Mouse (Mus musculus): Measurements from ENCODE around the gene Stau1. TPM values are rescaled to one million over a fixed set of nuclear protein-coding genes. Genes with fewer than 3 reads are reported as not detected.

Gene Stau1
- total and polyA plus RNA-seq, 3 experiments = 23.4 to 31.8 (median 30.9) TPM

- no peak for ATAC-seq (ENCODE audit: extremely low read depth, insufficient number of reproducible peaks, low FRiP score, poor library complexity, severe bottlenecking)
- no peak for TF ChIP-seq CTCF (IDR thresholded peaks at IDR 0.05; ENCODE audit: low read depth, low read length)
- Histone ChIP-seq H3K27me3 (ENCODE audit: insufficient read depth, low read length) (no peaks in the 10 kb centered on the region), H3K4me3 (ENCODE audit: low read depth, low read length) (no peak overlapping the region), H3K4me1 (ENCODE audit: insufficient read depth, low read depth, low read length) (no peaks in the 10 kb centered on the region), H3K36me3 (replicated peaks) (peaks cover 95% of the 10 kb centered on the region), H3K9me3 (replicated peaks) (no peaks in the 10 kb centered on the region)
- DNase-seq (ENCODE audit: low spot score) = no peak
Measured at GRCm38 (mm10) chr2:166945456-166945855, 50.6 kb downstream of the Stau1 start.

- Histone ChIP-seq H3K27me3 (ENCODE audit: insufficient read depth, low read length) (no peaks in the 10 kb centered on the region), H3K4me1 (ENCODE audit: insufficient read depth, low read depth, low read length) (no peaks in the 10 kb centered on the region), H3K9me3 (replicated peaks) (no peaks in the 10 kb centered on the region), H3K4me3 (ENCODE audit: low read depth, low read length) (no peak overlapping the region), H3K36me3 (replicated peaks) (peaks cover 92% of the 10 kb centered on the region)
- ATAC-seq (ENCODE audit: extremely low read depth, insufficient number of reproducible peaks, low FRiP score, poor library complexity, severe bottlenecking) = no peak
- no peak for DNase-seq (ENCODE audit: low spot score)
- TF ChIP-seq CTCF (IDR thresholded peaks at IDR 0.05; ENCODE audit: low read depth, low read length) (no peak), POLR2AphosphoS5 (IDR thresholded peaks at IDR 0.05; ENCODE audit: insufficient replicate concordance, low read depth, low read length) (no peak), GATA1 (IDR thresholded peaks at IDR 0.05; ENCODE audit: borderline replicate concordance, low read length) (no peak), TAL1 (conservative IDR thresholded peaks at IDR 0.05; ENCODE audit: low read depth, low read length) (no peak), GATA2 (IDR thresholded peaks at IDR 0.05; ENCODE audit: borderline replicate concordance, low read depth, low read length) (no peak)
Measured at GRCm38 (mm10) chr2:166944346-166944745, 51.8 kb downstream of the Stau1 start.

GRCm38 (mm10) chr2:166943146-166943545 lies 53.0 kb downstream of the Stau1 start:
- peaks cover 92% of the 10 kb centered on the region for H3K36me3 ChIP-seq (replicated peaks)
- DNase-seq (ENCODE audit: low spot score) (no peak), ATAC-seq (ENCODE audit: extremely low read depth, insufficient number of reproducible peaks, low FRiP score, poor library complexity, severe bottlenecking) (no peak)
- no peaks in the 10 kb centered on the region for H3K27me3 ChIP-seq (ENCODE audit: insufficient read depth, low read length)
- TF ChIP-seq POLR2AphosphoS5 (IDR thresholded peaks at IDR 0.05; ENCODE audit: insufficient replicate concordance, low read depth, low read length) (no peak), GATA2 (IDR thresholded peaks at IDR 0.05; ENCODE audit: borderline replicate concordance, low read depth, low read length) (no peak), CTCF (IDR thresholded peaks at IDR 0.05; ENCODE audit: low read depth, low read length) (no peak), GATA1 (IDR thresholded peaks at IDR 0.05; ENCODE audit: borderline replicate concordance, low read length) (no peak), TAL1 (conservative IDR thresholded peaks at IDR 0.05; ENCODE audit: low read depth, low read length) (no peak)
- H3K4me3 ChIP-seq (ENCODE audit: low read depth, low read length) = no peak overlapping the region
- no peaks in the 10 kb centered on the region for H3K4me1 ChIP-seq (ENCODE audit: insufficient read depth, low read depth, low read length)
- H3K9me3 ChIP-seq (replicated peaks) = no peaks in the 10 kb centered on the region

GRCm38 (mm10) chr2:166936166-166936565 lies 59.9 kb downstream of the Stau1 start:
- H3K27me3 ChIP-seq (ENCODE audit: insufficient read depth, low read length) = no peaks in the 10 kb centered on the region
- peaks cover 90% of the 10 kb centered on the region for H3K36me3 ChIP-seq (replicated peaks)
- TF ChIP-seq POLR2AphosphoS5 (IDR thresholded peaks at IDR 0.05; ENCODE audit: insufficient replicate concordance, low read depth, low read length) (no peak), CTCF (IDR thresholded peaks at IDR 0.05; ENCODE audit: low read depth, low read length) (no peak), TAL1 (conservative IDR thresholded peaks at IDR 0.05; ENCODE audit: low read depth, low read length) (no peak), GATA1 (IDR thresholded peaks at IDR 0.05; ENCODE audit: borderline replicate concordance, low read length) (no peak), GATA2 (IDR thresholded peaks at IDR 0.05; ENCODE audit: borderline replicate concordance, low read depth, low read length) (no peak)
- no peaks in the 10 kb centered on the region for H3K4me1 ChIP-seq (ENCODE audit: insufficient read depth, low read depth, low read length)
- no peaks in the 10 kb centered on the region for H3K9me3 ChIP-seq (replicated peaks)
- DNase-seq (ENCODE audit: low spot score) = no peak
- ATAC-seq (ENCODE audit: extremely low read depth, insufficient number of reproducible peaks, low FRiP score, poor library complexity, severe bottlenecking) = no peak
- no peak overlapping the region for H3K4me3 ChIP-seq (ENCODE audit: low read depth, low read length)

GRCm38 (mm10) chr2:166935582-166935981 lies 60.5 kb downstream of the Stau1 start:
- ATAC-seq (ENCODE audit: extremely low read depth, insufficient number of reproducible peaks, low FRiP score, poor library complexity, severe bottlenecking) (no peak), DNase-seq (ENCODE audit: low spot score) (no peak)
- TF ChIP-seq GATA1 (IDR thresholded peaks at IDR 0.05; ENCODE audit: borderline replicate concordance, low read length) (no peak), CTCF (IDR thresholded peaks at IDR 0.05; ENCODE audit: low read depth, low read length) (no peak), GATA2 (IDR thresholded peaks at IDR 0.05; ENCODE audit: borderline replicate concordance, low read depth, low read length) (no peak), POLR2AphosphoS5 (IDR thresholded peaks at IDR 0.05; ENCODE audit: insufficient replicate concordance, low read depth, low read length) (no peak), TAL1 (conservative IDR thresholded peaks at IDR 0.05; ENCODE audit: low read depth, low read length) (no peak)
- Histone ChIP-seq H3K4me3 (ENCODE audit: low read depth, low read length) (no peak overlapping the region), H3K9me3 (replicated peaks) (no peaks in the 10 kb centered on the region), H3K36me3 (replicated peaks) (peaks cover 90% of the 10 kb centered on the region), H3K4me1 (ENCODE audit: insufficient read depth, low read depth, low read length) (no peaks in the 10 kb centered on the region), H3K27me3 (ENCODE audit: insufficient read depth, low read length) (no peaks in the 10 kb centered on the region)

- TF ChIP-seq POLR2AphosphoS5 (IDR thresholded peaks at IDR 0.05; ENCODE audit: insufficient replicate concordance, low read depth, low read length) (no peak), GATA2 (IDR thresholded peaks at IDR 0.05; ENCODE audit: borderline replicate concordance, low read depth, low read length) (no peak)
- no peaks in the 10 kb centered on the region for H3K9me3 ChIP-seq (replicated peaks)
- H3K4me1 ChIP-seq (ENCODE audit: insufficient read depth, low read depth, low read length) = no peaks in the 10 kb centered on the region
- no peak overlapping the region for H3K4me3 ChIP-seq (ENCODE audit: low read depth, low read length)
- H3K36me3 ChIP-seq (replicated peaks) = peaks cover 94% of the 10 kb centered on the region
- no peaks in the 10 kb centered on the region for H3K27me3 ChIP-seq (ENCODE audit: insufficient read depth, low read length)
- no peak for ATAC-seq (ENCODE audit: extremely low read depth, insufficient number of reproducible peaks, low FRiP score, poor library complexity, severe bottlenecking)
- DNase-seq (ENCODE audit: low spot score) = no peak
Measured at GRCm38 (mm10) chr2:166934416-166934815, 61.7 kb downstream of the Stau1 start.

GRCm38 (mm10) chr2:166933943-166934342 lies 62.2 kb downstream of the Stau1 start:
- peaks cover 94% of the 10 kb centered on the region for H3K36me3 ChIP-seq (replicated peaks)

More at GRCm38 (mm10) chr2:166933943-166934342, 62.2 kb downstream of the Stau1 start:
- no peak overlapping the region for H3K4me3 ChIP-seq (ENCODE audit: low read depth, low read length)
- H3K9me3 ChIP-seq (replicated peaks) = no peaks in the 10 kb centered on the region
- no peaks in the 10 kb centered on the region for H3K27me3 ChIP-seq (ENCODE audit: insufficient read depth, low read length)
- ATAC-seq (ENCODE audit: extremely low read depth, insufficient number of reproducible peaks, low FRiP score, poor library complexity, severe bottlenecking) (no peak), DNase-seq (ENCODE audit: low spot score) (no peak)
- H3K4me1 ChIP-seq (ENCODE audit: insufficient read depth, low read depth, low read length) = no peaks in the 10 kb centered on the region
- TF ChIP-seq POLR2AphosphoS5 (IDR thresholded peaks at IDR 0.05; ENCODE audit: insufficient replicate concordance, low read depth, low read length) (no peak), TAL1 (conservative IDR thresholded peaks at IDR 0.05; ENCODE audit: low read depth, low read length) (no peak), CTCF (IDR thresholded peaks at IDR 0.05; ENCODE audit: low read depth, low read length) (no peak), GATA2 (IDR thresholded peaks at IDR 0.05; ENCODE audit: borderline replicate concordance, low read depth, low read length) (no peak), GATA1 (IDR thresholded peaks at IDR 0.05; ENCODE audit: borderline replicate concordance, low read length) (no peak)
